Mouse (Mus musculus) heart, adult 9 months (tissue): Measurements from ENCODE around the gene Pithd1.
"Not testable (repeated sequence)": the region's sequence is repeated elsewhere in the genome, so short reads cannot be mapped to it uniquely, and the experiment has no call there.

Experiments
- DNase-seq, 2 experiments: peaks; one replicate each; pipeline ENCODE4 v3.0.0; 2022; ENCODE audit warnings: low spot score in 2 of 2

Pithd1 gene

GRCm38 (mm10) chr4:135986301-135986942, 642 bp downstream of the Pithd1 start:
- no peak for DNase-seq

DNA sequence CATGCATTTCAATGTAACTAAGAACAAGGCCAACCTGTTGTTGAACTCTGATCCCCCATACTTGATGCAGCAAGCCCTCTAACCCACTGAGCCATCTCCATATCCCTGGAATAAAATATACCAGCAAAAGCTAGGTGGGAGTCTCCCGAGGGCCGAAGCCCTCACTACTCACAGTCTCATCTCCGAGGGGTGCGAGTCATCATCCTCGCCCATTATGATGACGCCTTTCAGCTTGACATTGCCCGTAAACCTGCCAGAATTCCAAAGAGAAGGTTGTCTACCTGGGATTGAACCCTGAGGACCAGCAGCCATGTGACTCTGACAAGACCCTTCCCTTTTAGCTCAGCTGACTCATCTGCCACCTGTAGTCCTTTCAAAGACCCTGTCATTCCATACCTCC, 1.3 kb downstream of the Pithd1 start:
- no peak for DNase-seq

GRCm38 (mm10) chr4:135985193-135985592, 1.9 kb downstream of the Pithd1 start:
- no peak for DNase-seq

GRCm38 (mm10) chr4:135984556-135984955, 2.5 kb downstream of the Pithd1 start:
- DNase-seq, result no peak

DNA sequence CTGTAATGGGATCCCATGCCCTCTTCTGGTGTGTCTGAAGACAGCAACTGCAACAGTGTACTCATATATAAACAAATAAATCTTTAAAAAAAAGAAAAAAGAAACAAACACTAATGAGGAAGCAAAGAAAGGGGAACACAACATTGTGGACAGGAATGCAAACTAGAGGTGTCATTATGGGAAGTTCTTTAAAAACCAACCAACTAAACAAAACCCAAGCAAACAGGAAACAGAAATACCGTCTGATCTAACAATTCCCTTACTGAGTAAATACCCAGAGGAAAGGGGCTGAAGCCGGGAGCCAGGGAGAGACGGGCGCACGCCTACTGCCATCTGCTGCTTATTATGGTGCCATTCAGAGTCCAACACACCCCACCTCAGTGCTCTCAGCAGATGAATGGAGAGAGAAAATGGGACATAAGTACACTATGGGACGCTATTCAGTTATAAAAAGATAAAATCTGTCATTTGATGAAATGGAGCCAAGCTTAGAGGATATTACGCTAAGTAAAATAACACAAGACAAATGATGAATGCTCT, 5.5 kb downstream of the Pithd1 start:
- DNase-seq, result no peak

GRCm38 (mm10) chr4:135980223-135980622, 6.8 kb downstream of the Pithd1 start:
- not testable (repeated sequence) for DNase-seq

DNA sequence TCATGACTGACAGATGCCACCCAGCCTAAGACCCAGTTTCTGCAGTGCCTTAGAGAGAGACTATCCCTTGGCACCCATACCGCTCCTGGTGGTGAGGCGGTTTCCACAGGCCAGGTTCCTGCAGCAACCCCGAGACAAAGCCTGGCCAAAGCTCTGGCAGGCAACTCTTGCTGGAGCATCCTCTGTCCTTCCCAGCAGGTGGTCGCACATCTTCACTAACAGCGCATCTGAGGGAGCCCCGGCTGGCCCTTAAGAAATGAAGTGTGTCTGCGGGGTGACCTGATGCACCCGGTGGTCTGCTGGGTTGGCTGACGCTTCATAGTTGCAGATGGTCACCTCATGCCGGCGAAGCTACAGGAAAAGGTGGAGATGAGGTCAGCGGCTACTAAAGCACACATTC, 10.9 kb downstream of the Pithd1 start:
- no peak for DNase-seq

- no peak for DNase-seq
Measured at GRCm38 (mm10) chr4:135972911-135973811, 13.9 kb downstream of the Pithd1 start.

GRCm38 (mm10) chr4:135972556-135972906, 14.5 kb downstream of the Pithd1 start, which contains the start of gene Lypla2:
TSS of gene Lypla2 (minus strand) at chr4:135972626.
- DNase-seq, result peak; percentile 90 to 91

- DNase-seq, result no peak
Measured at GRCm38 (mm10) chr4:135971805-135972555, 15.1 kb downstream of the Pithd1 start.

GRCm38 (mm10) chr4:135970585-135970984, 16.5 kb downstream of the Pithd1 start:
- no peak for DNase-seq

GRCm38 (mm10) chr4:135969070-135969750, 17.9 kb downstream of the Pithd1 start:
- no peak for DNase-seq

- DNase-seq, result no peak
Measured at GRCm38 (mm10) chr4:135968271-135968869, 18.7 kb downstream of the Pithd1 start.

DNA sequence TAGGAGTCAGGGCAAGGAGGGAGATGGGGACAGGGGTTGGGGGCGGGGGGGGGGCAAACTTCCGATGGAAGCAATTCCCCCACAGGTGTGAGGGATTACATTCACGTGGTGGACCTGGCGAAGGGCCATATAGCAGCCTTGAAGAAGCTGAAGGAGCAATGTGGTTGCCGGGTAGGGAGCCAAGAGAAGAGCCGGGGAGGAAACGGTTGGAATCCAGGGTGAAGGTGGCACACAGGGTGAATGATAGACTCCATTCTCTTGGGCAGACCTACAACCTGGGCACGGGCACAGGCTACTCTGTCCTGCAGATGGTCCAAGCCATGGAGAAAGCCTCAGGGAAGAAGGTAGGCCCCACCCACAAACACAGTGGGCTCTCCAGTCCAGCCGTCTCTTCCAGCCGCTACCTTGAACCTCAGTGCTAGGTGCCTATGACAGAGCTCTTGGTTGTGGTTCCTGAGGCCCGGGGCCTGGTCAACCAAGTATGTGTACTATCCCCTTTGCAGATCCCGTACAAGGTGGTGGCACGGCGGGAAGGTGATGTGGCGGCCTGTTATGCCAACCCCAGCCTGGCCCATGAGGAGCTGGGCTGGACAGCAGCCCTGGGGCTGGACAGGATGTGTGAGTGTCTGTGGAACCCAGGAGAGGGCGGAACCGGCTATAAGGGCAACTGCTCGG, 19.8 kb downstream of the Pithd1 start:
- DNase-seq, result no peak

GRCm38 (mm10) chr4:135966283-135966682, 20.8 kb downstream of the Pithd1 start:
- no peak for DNase-seq

DNA sequence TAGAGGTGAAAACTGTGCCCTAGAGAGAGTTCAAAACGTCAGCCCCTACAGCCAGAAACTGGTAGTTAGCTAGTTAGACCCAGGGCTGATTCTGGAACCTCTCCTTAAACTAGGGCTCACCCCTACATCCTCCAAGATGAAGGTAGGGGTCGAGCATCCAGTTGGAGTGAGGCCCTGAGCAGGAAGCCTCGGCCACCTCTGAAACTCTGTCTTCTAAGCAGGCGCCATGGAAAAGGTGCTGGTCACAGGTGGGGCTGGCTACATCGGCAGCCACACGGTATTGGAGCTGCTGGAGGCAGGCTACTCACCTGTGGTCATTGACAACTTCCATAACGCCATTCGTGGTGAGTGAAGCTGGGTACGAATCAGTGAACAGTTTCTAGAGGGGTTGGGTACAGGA, 22.0 kb downstream of the Pithd1 start:
- DNase-seq, result no peak

GRCm38 (mm10) chr4:135964426-135964825, 22.6 kb downstream of the Pithd1 start:
- peak; percentile 39 to 53 for DNase-seq

DNA sequence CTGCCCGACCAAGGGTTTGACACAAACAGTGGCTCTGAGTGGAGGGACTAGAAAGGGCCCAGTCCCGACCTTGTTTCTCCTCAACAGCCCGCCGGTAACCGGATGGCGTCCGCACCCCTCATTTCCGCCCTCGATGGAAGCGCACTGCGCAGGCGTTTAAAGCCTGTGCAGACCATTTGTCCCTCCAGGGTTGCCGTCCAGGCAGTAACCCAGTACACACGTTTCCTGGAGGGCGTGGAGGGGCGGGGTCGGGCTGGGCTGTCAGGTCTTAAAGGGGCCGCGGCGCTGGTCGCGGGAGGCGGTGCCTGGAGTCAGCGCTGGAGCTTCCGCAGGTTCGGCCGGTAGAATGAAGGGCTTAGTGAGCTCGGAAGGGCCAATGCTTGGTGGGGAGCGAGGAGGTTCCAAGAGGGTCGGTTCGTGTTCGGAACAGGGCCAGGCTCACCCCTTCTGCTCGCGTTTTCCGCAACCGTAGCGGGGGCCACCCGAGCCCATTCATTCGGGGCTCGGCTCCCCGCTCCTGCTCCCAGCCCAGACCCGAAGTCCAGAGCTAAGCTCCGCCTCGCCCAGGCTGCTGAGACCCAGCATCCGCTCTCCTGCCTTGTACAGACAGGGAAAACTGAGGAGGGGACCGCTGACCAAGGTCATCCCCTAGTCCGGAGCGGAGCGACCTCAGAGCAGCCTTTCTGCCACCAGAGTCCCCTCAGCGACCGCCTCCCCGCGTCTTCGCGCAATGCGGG, 23.4 kb downstream of the Pithd1 start, which contains the start of gene Gale:
TSS of gene Gale (plus strand) at position 271 of the 737 bp plus-strand sequence.
- peak; percentile 94 to 95 for DNase-seq

- no peak for DNase-seq
Measured at GRCm38 (mm10) chr4:135962946-135963345, 24.1 kb downstream of the Pithd1 start.

DNA sequence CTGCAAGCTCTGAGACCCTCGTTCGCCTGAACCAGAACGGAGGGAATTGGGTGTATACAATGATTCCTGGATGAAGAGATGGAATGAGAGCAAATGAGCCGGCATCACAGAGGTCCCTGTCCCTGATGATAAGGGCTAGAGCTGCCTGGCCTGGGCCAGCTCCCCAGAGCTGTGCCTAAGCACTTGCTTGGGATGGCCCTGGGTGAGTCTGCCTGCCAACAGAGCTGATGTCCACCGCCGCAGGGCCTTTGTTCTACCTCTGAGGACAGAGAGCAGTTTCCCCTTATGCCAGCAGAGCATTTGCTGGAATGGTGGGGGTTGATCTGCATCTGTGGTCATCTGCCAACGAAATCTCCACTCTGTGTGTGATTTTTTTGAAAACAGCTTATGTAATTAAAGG, 24.9 kb downstream of the Pithd1 start:
- no peak for DNase-seq
